Mouse (Mus musculus) ES-Bruce4 (cell line): Measurements from ENCODE around the gene Ugcg.

ENCODE experiments used
- CTCF ChIP-seq: IDR thresholded peaks from one replicate; pipeline ENCODE4 v1.8.1; 2011; ENCODE audit warnings: low read depth, low read length
- EP300 ChIP-seq: IDR thresholded peaks from 2 replicates; pipeline ENCODE4 v1.6.1; 2011; ENCODE audit warnings: low read depth, low read length; ENCODE audit not compliant: insufficient read depth
- POLR2A ChIP-seq: IDR thresholded peaks from one replicate; pipeline ENCODE4 v1.8.1; 2011; ENCODE audit warnings: low read length; ENCODE audit not compliant: insufficient read depth

DNA sequence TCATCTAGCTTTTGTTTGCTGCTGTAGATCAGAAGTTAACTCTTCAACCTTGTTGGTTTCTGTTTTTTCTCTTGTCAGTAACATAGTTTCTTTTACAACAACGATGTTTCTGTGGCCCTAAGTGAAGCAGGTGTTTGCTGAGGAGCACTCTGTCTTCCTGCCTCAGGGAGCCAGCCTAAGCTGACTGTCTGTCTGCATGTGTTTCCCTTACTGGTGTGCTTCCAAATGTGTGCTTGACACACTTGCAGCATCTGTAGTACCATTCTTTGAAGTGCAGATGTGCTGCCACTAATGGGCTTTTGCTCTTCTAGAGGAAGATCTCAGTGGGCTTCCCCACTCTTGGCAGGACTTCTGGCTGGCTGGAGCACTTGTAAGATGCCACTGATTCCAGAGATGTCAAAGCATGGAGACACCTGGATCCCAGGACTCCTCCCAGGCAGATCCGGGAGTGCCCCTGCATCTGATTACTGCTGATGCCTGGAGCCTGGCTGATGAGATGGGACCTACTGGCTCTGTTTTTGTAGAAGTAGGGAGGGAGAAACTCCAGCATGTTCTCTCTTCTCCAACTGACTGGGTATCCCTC, 16.8 kb downstream of the Ugcg start:
- TF ChIP-seq EP300: no peak
- TF ChIP-seq CTCF: no peak
- TF ChIP-seq POLR2A: no peak
